Mouse (Mus musculus) adrenal gland, adult 18-20 months (tissue): ENCODE measurements around the gene Fap. TPM values are rescaled to one million over a fixed set of nuclear protein-coding genes. Genes with fewer than 3 reads are reported as not detected.

Experiments
- DNase-seq, 2 experiments: peaks; one replicate each; pipeline ENCODE4 v3.0.0; 2021 to 2022; ENCODE audit warnings: low spot score in 2 of 2
- total RNA-seq, 2 experiments: library from RNA; stranded (reverse); gene quantifications; 1 replicate in 1 of 2; 2 replicates in 1 of 2; pipeline ENCODE4 v1.2.3; 2021

The Fap gene
- total RNA-seq, 2 experiments from 2014 or later: 2.1 to 3.2 TPM

DNA sequence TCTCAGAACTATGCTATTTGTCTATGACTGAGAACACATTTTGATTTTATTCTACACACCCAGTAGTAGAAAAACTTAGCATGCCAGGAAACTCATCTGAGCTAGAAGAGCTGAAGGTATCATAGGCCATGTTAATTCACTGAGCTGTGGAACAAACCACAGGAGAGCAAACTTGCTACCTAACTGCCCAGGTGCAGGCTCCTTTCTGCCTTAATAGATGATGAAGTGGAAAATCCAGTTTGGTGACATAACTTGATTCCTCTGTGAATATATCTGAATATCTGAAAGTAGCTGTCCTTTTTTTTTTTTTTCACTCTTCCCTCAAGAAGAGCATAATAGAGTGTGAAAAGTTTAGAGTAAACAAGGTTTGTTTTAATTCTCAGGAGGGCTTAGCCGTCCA, 42.8 kb downstream of the Fap start:
- no peak for DNase-seq

DNA sequence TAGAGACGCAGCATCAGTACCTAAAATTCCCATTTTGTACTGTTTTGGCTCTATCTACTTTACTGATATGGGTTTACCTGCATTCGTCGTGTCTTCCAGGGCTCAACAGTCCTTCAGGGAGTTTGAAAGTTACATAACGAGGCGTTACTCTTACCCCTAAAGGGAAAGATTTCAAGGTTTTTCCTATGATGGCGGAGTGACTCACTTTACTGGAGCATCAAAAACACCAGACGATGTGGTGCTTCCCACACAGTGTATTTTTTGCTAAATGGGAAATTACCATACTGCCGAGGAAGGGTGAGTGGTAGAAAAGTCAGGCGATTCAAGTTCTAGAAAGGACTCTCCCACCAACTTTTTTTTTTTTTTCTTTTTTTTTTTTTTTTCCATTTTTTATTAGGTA, 47.5 kb downstream of the Fap start:
- no peak for DNase-seq

DNA sequence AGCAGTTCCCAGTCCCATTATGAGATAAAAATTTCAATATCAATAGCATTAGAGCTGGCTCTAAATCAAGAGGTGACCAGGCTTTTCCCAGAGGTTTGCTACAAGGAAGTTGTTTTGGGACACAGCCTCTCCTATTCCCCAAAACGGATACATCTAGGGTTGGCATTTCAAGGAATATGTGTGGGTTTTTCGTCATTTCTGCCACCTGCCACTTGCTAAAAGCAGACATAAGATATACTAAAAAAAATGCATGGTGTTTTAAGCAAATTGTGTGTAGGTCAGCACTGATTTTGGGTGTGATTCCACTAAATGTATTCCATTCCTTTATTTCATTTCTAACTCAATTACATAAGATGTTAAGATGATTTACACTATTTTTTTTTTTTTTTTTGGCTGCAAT, 56.1 kb downstream of the Fap start:
- DNase-seq: no peak

DNA sequence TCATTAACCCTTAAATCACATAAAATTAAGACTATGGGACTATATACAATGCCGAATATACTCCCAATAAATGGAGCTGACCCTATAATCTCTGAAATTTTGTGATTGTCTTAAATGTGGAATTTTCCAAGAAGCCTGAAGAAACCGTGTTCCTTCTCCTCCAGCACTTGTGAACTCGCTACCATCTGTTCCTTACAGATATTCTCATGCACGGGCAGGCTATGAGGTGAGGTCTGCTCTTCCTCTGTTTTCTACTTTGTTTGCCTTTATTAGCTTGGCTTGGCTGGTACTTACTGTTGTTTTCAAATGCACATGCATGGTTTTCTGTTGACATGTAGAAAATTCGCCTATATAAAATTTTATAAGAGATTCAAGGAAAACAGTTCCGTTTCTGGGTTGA, 59.4 kb downstream of the Fap start:
- no peak for DNase-seq

DNA sequence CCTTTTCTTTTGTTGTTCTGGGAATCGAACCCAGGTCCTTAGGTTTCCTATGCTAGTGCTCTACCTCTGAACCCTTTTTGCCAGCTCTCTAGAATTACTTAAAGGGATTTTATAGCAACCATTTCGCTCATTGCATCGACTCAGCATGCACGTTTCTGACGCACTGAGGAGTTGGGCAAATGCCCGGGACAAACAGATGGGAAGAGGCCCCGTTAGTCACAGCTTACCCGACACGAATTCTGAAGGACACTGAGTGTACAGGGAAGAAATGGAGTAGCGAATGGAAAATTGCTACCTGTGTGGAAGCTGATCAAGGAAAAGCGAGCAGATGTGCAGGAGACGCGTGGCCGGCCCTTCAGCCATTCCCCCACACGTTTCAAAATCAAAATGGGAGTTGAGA, 60.4 kb downstream of the Fap start:
- no peak for DNase-seq

DNA sequence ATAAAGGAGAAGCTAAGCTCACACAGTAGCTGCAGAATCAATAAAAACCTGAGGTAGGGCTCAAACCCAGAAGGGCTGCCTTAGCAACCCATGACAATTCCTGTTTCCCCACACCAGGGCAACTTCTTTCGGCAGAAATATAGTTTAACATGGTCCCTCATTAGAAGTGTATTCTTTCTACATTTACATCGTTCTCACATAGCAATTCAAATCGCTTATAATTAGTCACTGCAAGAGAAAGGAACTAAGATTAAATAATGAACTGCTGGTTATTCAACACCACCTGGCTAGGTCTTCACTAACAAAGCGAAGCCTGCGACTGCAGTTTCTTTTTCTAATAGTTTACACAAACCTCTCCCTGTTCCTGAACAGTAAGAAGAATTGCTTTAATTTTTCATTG, 66.7 kb downstream of the Fap start:
- no peak for DNase-seq

DNA sequence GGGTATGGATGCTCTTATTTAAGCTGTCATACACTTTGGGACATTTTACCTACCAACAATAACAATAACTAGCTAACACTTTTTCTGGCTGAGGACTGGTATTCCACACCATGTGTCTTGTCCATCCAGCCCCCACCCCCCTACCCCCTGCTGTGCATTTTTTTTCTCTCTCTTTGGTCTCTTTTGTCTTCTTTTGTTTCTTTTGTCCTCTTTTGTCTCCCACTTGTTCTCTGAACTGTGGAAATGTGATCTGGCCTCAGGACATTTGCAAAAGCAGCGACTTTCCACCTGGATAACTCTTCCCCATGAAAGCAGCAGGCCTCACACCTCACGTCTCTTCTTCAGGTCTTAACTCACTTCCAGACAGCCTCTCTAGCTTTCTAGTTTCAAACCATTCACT, 67.4 kb downstream of the Fap start:
- DNase-seq: no peak

DNA sequence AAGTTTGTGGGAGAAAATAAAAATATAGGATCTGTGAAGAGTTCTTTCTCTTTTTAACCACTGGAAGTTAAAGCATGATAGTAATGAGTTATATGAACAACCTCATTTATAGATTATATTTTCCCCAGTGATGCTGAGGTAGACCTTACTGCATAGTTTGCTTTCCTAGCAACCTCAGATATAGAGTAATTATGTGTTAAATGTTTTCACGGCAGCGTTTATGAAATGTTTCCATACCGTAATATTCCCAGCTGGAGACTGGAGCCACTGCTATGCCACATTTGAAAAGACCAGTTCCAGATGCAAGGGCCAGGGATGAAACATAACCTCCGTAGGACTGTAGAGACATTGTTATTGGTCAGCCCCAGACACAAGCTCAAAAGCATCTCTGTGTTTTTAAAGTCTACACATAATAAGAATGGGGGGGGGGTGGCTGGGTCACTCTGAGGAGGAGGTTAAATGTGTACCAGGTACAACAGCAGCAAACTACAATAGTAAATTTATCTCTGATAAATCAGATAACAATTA, 69.5 kb downstream of the Fap start:
- DNase-seq: no peak

DNA sequence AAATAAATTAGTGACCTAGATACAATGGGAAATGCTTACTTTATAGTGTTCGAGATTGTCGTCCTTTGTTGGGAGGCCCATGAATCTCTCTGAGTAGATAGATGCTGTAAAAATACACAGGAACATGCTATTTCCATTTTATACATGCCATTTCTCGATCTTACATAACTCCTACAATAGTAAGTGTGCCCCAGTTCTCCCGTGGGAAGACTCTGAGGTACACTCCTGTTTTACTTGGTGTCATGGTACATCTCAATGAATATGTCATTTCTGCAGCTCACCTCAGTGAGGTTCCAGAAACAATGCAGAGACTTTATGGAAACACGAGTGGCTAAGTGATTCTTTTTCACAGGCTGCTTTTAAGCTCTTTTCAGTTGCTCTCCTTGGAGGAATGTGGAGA, 70.5 kb downstream of the Fap start:
- no peak for DNase-seq

DNA sequence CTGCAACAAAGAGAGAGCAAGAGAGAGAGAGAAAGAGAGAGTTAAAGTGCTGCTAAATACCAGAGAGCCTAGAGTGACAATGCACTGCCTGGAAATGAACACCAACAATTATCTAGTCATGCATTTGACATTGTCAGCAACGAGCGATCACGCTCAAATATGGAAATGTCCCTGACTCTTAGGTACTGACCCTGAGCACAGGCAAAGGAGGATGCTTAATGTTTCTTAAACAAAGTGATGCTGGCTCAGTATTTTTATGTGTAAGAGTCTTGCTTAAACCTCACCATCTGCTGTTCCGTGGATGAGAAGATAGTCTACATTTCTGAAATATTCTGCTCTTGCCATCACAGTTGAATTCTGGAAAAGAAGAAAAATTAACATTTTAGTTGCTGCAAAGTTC, 71.4 kb downstream of the Fap start:
- no peak for DNase-seq

DNA sequence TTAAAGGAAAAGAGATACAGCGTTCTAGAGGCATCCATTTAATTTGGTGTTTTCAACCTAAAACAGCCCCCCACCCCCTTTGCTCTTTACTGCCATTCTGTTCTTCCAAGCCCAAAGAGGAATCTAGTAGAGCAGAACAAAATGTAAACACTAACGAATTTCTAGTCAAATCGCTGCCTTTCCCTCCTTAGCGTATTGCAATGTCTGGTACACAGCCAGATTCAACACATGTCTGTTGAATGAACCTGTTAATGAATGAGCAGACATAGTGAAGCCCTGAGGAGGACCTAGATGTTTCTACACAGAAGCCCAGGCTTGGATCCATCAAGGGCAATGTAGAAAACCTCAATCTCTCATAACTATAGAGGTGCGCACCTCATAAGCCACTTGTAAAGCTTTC, 75.1 kb downstream of the Fap start:
- DNase-seq: no peak

DNA sequence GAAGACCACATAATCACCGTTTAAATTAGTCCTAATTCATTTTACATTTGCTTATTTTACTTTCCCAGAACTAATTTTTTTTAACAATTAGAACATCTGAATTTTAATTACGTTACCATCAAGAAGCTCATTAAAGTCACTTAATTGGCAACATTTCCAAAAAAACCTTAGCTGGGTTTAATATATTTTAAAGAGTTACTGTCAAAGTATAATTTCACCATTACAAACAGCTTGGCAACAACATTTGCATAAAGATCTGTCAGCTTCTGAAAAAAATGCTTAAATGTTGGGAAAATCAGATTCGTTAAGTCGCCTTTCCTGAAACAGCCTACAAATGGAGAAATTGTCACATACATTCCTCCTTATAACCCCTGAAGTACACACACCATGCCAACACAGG, 75.8 kb downstream of the Fap start:
- DNase-seq: no peak

DNA sequence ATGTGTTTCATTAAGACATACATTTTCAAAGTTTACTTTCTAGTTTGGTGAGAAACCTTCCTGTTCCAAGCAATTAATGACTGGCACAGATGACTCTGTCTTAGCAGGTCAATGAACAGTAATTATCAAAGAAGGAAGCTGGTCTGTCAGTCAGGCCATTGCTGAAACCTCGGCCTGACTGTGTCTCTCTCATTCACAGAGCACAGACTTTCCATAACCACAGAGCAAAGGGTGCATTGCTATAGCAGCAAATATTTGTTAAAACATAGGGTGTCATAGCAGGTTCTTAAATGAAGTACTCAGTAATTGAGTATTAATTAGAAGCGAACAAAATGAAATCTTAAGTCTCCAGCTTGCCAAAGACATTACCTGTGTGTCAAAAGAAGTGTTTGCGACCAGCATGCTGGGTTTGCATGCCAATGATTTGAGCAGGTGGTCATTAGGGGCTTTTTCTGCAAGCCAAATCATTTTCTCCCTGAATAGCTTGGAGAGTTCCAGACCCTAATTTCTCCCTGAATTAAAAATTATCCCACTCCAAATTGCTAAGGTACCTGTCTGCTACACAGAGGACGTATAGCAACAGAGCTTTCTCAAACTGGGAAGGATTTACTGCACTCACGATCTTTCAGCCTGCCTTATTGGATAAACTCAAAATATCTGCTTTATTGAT, 76.4 kb downstream of the Fap start:
- DNase-seq: no peak

DNA sequence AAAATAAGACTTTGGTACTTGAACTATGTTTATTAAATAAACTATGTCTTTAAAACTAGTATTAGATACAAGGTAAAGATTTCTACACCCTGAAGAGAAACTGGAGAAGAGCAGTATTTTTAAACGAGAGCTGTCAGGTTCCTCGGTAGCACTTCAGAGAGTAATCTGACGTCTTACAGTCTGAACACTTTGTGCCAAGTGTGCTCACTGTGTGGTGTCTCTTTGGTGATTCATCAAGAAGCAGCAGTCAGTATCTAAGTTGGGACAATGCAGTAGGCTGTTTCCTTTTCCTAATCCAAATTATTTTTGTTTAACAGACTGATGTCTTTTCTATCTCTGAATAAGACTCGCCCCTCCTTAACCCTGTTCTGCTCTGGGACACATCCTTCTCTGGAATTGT, 78.5 kb downstream of the Fap start:
- no peak for DNase-seq

DNA sequence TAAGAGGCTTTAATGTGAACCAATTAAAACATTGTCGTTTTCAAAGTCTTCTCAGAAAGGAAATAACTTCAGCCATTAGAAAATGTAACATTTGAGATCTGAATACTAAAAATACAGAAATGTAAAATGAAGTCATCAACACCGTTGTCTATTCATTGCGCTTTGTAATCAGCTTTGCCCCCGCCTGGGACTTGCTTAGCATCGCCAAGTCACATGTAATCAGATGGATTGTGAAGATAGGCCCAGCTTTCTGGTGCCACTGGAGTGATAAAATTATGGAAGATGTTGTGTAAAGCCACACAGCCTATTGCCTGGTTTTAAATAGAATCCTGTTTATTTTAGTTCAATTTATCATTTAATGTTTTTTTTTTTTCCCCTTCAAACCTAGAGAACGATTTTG, 84.0 kb downstream of the Fap start:
- DNase-seq: no peak

DNA sequence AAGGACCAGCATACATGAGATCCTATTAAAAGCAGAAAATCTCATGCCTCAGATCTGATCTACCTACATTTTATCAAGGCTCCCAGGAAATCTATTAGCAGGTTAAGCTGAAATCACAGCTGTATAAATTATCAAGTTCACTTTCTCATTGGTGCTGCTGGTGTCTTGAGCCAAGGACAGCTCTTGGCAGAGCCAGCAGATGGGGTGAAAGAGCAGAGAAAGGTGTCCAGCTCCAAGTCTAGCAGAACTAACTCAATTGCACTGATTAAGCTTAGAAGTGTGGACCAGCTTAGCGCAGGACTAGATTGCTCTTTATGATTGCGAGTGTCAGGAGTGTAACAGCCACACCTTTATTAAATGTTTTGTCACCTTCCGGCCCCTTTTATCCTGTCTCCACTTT, 89.0 kb downstream of the Fap start:
- DNase-seq: no peak

DNA sequence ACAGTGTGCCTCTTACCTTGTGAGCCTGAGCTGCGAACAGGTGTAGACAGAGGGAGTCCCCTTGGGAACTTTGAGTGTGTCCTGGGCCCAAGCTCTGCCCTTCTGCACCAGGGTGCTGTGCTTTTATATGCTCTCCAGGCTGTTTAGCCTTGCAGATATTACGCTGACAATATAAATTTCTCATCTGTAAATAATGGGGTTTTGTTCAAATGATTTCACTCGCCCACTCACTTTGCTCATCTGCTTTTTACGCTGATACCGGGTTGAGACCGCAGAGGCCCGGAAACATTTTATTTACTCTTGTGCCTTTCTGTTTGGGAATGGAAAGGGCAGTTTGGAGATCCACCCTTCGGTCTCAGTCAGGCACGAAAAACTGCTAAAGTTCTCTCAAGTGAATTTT, 90.3 kb downstream of the Fap start, which contains the start of gene Gcg:
Gene Gcg (minus strand): TSS at position 101 of the 400 bp plus-strand sequence.
- no peak for DNase-seq

DNA sequence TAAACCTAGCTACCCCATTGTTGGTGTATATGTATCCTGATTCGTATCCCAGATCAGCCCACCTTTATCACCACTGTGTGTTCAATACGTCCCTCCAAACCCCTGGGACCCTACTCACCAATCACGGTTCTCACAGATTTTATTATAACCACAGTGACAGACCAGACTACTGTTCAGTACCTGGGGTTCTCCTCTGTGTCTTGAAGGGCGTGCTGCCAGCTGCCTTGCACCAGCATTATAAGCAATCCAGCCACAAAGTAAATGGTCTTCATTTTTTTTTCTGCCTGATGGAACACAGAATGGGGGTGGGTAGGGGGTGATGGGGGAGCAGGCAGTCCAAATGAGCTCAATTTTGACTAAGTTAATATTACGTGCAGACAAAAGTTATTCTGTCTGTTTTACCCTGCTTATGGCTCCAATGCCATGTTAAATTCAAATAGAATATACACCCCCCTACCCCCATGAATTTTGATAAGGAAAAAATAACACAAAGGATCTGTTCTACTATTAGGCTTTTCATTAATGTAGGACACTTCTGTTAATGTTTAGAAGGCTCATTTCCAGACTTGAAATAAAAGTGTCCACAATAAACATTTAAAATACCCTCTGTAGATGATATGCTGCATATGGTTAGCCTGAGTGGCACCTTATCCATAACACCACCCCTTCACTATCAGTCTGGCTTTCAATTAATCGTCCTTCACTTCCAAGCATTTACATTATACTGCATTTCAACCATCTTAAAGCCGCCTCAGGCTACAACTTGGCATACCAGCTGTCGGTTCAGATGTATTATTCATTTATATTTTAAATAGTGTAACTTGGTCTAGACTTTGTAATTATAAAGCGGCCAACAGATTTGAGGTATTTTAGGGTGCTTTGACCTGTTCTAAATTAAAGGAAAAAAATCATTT, 93.3 kb downstream of the Fap start:
- DNase-seq: no peak

DNA sequence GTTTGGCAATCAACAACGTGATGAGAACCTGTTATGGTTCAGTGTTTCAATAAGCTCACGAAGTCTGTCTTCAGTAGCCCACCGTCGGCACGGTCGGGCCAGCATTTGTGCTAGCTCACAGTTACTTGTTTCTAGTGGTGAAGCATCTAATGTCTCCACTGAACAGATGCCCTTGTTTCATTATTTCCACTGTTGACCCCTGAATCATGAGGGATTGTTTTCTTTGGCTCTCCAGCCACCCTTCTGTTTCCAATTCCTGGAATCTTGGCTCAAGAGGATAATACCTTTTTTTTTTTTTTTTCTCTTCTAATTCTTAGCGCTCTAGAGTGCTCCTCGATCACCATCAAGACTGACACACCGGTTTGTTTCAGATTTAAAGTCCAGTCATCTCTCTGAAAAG, 104.3 kb downstream of the Fap start:
- DNase-seq: no peak

DNA sequence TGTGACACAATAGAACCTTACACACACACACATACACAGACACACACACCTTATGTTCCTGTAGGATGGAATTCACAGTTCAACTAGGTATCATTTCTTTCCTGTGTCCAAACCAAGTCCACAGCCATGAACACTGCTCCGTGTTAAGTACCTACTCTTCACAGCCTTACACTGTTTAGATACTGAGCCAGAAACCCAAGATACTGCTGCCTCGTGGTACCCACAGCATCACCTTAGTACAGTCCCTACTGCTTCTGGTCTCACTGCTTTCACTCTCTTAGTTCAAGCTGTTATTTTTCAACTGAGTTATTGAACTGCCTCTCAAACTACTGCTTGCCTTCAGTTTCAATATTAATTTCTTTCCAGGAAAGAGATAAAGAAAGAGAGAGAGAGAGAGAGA, 110.6 kb downstream of the Fap start:
- DNase-seq: no peak

DNA sequence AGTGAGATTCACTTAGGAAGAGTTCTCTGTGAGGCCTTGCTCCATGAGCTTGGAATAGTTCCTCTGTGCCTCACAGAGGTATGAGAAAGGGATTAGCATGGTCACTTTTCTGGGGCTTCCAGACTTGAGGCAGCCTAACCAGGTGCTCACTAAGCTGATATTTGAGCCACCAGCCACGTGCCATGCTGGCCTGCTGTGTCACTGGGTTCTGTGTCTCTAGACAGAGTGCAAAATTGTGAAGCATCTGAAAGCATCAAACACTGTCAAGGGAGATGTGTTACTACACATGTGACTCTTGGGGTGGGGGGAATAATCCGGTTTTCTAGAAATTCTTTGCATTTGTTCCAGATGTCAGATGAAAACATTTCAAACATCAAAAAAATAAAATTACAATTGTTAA, 111.7 kb downstream of the Fap start:
- no peak for DNase-seq

DNA sequence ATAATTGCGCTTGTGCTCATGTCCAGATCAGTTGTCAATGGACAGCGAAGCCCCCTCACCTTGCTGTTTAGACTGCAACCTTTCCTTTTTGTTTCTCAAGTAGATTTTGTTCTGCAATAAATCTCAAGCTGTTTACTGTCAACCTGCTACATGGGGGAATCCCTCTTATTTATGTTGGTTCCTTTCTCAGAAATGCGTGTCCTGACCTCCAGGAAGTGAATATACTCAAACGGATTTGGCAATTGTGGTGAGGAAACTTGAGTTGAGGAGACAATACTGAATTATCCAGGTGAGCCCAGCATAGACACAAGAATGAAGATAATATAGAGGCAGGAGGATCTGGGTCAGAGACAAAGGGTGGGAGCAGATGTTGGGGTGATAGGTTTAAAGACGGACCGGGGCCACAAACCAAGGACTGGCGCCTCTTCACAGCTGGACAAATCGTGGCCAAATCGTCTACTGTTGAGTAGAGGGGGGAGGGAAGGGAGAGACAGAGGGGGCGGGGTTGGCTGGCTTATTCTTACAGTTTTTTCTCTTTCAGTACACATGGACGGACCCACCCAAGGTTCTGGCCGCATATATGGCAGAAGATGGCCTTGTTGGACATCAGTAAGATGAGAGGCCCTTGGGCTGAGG, 112.9 kb downstream of the Fap start:
- no peak for DNase-seq
